Mouse (Mus musculus) bone marrow macrophage, adult 2 months (primary cell): Measurements from ENCODE around the gene Pgbd5. TPM values are rescaled to one million over a fixed set of nuclear protein-coding genes. Genes with fewer than 3 reads are reported as not detected.

Experiments used
- H3K27ac ChIP-seq: 2 replicates; pipeline ENCODE4 v1.5.1; 2012; ENCODE audit warnings: low read depth, low read length; ENCODE audit not compliant: insufficient read depth
- H3K4me1 ChIP-seq: 2 replicates; pipeline ENCODE4 v1.6.1; 2012; ENCODE audit warnings: low read length; ENCODE audit not compliant: control insufficient read depth, insufficient read depth
- H3K4me3 ChIP-seq: 2 replicates; pipeline ENCODE4 v1.5.1; 2012; ENCODE audit warnings: mild to moderate bottlenecking, low read length, moderate library complexity; ENCODE audit not compliant: insufficient read depth
- CTCF ChIP-seq: IDR thresholded peaks from 2 replicates; pipeline ENCODE4 v1.5.1; 2012; ENCODE audit warnings: low read depth, mild to moderate bottlenecking, low read length, moderate library complexity
- POLR2A ChIP-seq: IDR thresholded peaks from 2 replicates; pipeline ENCODE4 v1.6.1; 2012; ENCODE audit warnings: mild to moderate bottlenecking, low read depth, low read length, borderline replicate concordance
- polyA plus RNA-seq: library from polyadenylated mRNA; stranded (reverse); fragments of >200 nt; gene quantifications from 2 replicates; pipeline ENCODE4 v1.2.4, GENCODE M21; 2012; ENCODE audit not compliant: missing spikeins, insufficient read depth, insufficient read length

Gene Pgbd5
- polyA plus RNA-seq, 1 experiment: not detected

DNA sequence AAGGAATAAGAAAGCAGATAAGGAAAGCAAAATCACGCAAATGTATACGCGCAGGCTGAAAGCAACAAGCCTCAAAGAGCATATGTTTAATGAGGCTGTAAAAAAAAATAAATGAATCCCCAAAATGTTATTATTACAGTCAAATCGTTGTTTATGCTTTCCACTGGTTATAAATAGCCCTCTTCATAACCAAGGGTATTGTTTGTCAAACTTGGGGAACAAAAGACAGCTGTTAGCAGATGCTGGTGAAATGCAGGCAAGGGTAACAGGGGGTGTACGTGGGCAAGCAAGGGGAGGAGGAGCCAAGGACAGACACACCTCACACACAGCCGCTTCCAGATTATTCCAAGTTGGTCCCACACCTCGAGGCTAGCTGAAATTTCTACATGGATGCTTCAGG lies 44.1 kb downstream of the Pgbd5 start:
- Histone ChIP-seq H3K4me3 (no peak overlapping the region), H3K4me1 (0 out of 2 replicates have a peak, but pooled peaks cover 2% of the 10 kb centered on the region), H3K27ac (no peak overlapping the region)
- TF ChIP-seq POLR2A (no peak), CTCF (no peak)

DNA sequence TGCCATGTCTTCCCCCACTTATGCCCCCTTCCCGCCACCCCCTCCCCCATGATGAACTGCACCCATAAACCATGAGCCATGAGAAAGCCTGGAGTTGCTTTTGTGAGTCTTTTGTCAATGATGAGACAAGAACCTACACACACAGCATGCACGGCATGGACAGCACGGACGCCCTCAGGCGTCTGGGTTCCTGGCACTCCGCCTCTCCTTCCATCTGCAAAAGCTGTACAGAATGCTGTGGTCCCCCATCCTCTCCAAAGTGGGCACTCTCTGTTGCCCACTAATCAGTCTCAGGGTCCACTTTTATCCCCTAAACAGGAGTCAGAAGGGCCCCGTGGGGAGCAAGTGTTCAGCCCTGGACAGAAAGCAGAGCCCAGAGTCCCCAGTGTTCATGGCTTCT lies 44.5 kb downstream of the Pgbd5 start:
- H3K4me3 ChIP-seq: no peak overlapping the region
- 0 out of 2 replicates have a peak, but pooled peaks cover 2% of the 10 kb centered on the region for H3K4me1 ChIP-seq
- no peak overlapping the region for H3K27ac ChIP-seq
- TF ChIP-seq CTCF (no peak), POLR2A (no peak)

DNA sequence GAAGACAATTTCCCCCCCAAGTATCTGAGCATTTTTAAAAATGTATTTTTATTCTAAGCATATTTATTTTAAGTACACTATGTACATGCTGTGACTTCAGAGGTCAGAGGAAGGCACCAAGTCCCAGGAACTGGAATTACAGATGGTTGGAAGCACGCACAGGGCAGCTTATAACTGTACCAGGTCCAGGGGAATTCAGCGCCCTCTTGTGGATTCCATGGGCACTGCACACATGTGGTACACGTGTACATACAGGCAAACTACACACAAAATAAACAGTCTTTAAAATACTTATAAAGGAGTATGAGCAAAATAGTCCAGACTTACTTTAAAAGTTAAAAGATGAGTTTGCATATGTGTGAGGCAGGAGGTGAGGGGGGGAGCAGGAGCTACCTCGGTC lies 45.5 kb downstream of the Pgbd5 start:
- no peaks in the 10 kb centered on the region for H3K4me1 ChIP-seq
- H3K4me3 ChIP-seq: no peak overlapping the region
- TF ChIP-seq CTCF (peak; percentile 25; the same call in 1 of the 2 replicates), POLR2A (no peak)
- no peak overlapping the region for H3K27ac ChIP-seq

DNA sequence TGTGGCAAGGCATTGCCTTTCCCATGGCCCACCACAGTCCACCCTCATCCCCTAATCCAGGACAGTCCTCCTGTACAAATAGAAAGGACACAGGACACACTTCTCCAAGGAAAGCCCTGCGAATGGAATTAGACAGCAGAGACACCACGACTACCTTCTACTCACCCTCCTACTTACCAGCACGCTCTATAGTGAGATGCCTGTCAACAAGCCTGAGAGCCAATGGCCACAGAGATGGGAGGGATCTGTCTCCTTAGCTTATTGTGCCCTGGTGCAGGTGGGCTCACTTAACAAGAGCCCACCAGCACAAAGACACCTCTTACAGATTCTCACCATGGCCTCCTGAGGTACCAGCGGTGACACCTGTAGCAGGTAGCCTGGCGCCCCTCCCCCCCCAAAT lies 46.4 kb downstream of the Pgbd5 start:
- Histone ChIP-seq H3K27ac (no peak overlapping the region), H3K4me3 (no peak overlapping the region), H3K4me1 (no peaks in the 10 kb centered on the region)
- TF ChIP-seq CTCF: no peak
- TF ChIP-seq POLR2A: no peak

DNA sequence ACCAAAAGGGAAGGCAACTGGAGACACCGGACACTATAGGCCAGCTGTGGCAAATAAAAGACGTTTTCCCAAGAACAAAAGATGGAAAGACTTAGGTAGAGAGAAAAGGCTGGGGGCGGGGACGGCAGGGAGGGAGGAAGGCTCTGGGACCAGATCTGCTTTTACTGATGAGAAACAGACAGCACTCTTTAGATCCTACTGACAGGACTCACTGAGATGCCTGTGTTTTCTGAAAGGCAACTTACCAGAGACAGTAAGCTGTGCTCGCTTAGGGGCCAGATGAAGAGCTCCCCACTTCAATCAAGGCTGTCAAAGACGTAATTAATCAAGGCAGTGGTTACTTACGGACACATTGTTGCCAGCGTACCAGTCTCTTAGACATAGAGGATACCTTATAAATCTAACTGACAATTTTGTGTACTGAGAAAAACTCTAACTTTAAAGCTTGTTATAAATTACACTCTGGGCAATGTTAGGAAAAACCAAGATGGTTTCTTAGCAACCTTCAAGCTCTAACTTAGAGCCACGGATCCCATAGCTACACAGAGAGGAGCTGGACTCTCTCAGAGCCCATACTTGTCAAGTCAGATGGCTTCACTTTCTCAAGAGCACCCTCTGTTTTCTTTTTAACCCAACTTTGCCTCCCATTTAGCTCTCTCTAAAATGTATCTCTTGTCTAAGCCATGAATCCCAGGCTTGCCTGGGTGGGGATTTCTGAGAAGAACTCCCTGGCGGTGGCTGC lies 47.0 kb downstream of the Pgbd5 start:
- no peak for TF ChIP-seq POLR2A
- no peak for TF ChIP-seq CTCF
- no peak overlapping the region for H3K4me3 ChIP-seq
- no peak overlapping the region for H3K27ac ChIP-seq
- no peaks in the 10 kb centered on the region for H3K4me1 ChIP-seq

DNA sequence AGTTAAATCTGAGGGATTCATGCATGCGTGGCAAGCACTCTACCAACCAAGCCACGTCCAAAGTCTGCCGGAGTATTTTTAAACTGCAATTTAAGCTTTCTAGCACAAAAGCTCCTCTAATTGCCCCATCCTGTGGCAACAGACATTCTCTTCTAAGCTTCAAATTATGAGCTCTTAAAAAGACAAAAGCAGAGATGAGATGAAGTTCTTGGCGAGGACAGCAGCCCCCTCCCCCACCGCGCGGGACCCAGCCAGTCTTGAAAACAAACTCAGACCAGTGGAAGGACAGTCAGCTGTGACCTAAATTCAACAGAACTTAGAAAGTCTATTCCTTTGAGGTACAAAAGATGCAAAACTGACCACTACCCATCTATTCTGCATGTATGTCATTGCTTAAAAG lies 48.3 kb downstream of the Pgbd5 start:
- Histone ChIP-seq H3K4me1 (no peaks in the 10 kb centered on the region), H3K4me3 (no peak overlapping the region), H3K27ac (no peak overlapping the region)
- TF ChIP-seq POLR2A (no peak), CTCF (no peak)

DNA sequence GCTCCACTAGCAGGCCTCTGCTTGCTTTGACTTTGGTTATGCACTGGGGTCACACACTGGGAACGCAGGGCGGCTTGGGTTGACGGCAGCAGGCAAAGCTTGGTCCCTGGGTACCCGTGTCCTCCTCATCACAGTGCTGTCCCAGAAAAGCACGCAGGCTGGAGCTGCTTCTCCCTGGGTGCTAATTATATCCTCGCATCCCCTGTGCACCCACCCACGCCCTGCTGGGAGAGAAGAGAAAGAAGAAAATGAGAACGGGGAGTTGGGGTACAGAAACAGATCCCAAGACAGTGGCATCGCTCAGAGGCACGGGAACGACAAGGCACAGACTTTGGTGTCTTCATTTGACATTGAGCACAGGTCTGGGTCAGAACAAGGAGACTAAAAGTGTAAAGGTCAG lies 50.0 kb downstream of the Pgbd5 start:
- no peak overlapping the region for H3K27ac ChIP-seq
- TF ChIP-seq CTCF (no peak), POLR2A (no peak)
- no peak overlapping the region for H3K4me3 ChIP-seq
- H3K4me1 ChIP-seq: no peaks in the 10 kb centered on the region

DNA sequence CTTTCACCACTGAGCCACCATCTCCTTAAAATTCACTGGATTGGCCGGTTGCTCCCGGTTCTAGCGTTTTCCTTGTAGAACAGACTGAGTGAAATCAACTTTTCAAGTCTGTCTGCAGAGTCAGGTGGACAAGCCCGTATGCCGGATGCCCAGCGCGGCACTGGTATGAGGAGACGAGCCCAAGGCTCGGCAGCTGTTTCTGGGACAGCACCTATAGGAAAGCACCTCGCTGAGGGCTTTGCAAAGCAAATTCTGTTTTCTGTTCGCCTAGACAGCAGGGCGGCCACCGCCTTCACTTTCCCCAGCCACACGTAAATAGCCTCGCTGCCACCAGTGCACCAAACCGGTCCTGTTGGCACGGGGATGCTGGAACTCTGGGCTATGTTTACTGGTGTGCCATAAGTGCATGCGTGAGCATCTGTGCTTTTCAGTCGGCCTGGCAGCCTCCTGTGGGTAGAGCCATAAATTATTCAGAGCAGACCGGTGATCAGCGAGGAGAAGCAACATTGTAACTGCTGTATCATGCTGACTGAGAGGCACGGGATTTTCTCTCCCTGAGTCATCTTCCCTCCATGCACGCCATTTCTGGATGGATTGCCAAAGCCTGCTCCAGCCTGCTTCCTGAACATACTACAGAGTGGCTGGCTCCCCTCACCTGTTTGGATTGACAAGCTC lies 53.1 kb downstream of the Pgbd5 start:
- no peak for TF ChIP-seq POLR2A
- TF ChIP-seq CTCF: no peak
- no peak overlapping the region for H3K4me3 ChIP-seq

DNA sequence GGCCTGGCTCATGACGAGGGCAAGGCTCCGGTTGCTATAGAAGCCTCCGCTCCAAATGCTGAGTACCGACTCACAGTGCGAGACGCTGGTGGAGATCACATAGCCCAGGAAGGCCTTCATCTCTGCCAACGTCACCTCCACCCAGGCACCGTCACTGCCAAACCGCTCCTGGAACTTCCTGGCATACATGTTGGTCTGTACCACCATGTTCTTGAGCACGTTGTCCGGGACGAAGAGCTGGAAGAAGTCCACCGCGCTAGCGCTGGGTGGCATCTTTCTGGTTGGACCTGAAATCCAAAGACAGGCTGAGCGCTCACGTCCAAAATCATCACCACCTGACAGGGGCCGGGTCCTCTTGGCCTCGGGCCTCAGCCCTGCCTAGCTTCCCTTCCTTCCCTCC lies 55.1 kb downstream of the Pgbd5 start:
- no peaks in the 10 kb centered on the region for H3K4me1 ChIP-seq
- H3K27ac ChIP-seq: no peak overlapping the region
- no peak for TF ChIP-seq CTCF
- TF ChIP-seq POLR2A: no peak
- H3K4me3 ChIP-seq: no peak overlapping the region

More for the DNA sequence above, 53.1 kb downstream of the Pgbd5 start:
- Histone ChIP-seq H3K27ac (no peak overlapping the region), H3K4me1 (no peaks in the 10 kb centered on the region)

DNA sequence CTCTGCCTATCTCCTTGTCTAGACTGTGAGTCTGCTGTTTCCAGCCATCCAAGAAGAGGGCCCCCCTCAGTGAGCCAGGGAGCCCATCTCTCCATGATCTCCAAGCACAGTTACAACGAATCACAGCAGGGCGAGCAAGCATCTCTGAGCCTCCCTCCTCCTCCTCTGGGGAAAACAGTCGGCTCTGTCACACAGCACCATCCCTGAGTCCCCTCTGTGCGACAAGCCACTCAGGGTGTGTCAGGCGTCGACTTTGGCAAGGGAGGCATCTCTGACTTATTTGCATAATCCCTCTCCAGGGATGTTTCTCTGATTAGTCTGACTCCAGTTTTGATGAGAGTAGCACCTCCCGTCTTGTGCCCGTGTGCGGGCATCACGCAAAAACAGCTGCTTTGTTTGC lies 57.2 kb downstream of the Pgbd5 start:
- H3K4me3 ChIP-seq: no peak overlapping the region
- H3K4me1 ChIP-seq: no peaks in the 10 kb centered on the region
- H3K27ac ChIP-seq: no peak overlapping the region
- TF ChIP-seq POLR2A (no peak), CTCF (no peak)
